Mouse (Mus musculus) thymus, adult 2 months (tissue): ENCODE measurements around the gene Wnk2. TPM values are rescaled to one million over a fixed set of nuclear protein-coding genes. Genes with fewer than 3 reads are reported as not detected.

Experiments
- DNase-seq: peaks from one replicate; pipeline ENCODE4 v3.0.0; 2021
- H3K27ac ChIP-seq: fragments of 200-500 bp; 2 replicates; pipeline ENCODE4 v1.5.1; 2012; ENCODE audit warnings: low read length, control low read depth; ENCODE audit not compliant: control insufficient read depth, insufficient read depth
- H3K27me3 ChIP-seq: fragments of 200-500 bp; 2 replicates; pipeline ENCODE4 v1.6.1; 2012; ENCODE audit warnings: mild to moderate bottlenecking, low read length, moderate library complexity, mixed read lengths; ENCODE audit not compliant: control insufficient read depth, insufficient read depth
- H3K36me3 ChIP-seq: fragments of 200-500 bp; 2 replicates; pipeline ENCODE4 v1.6.1; 2012; ENCODE audit warnings: mild to moderate bottlenecking, low read length, moderate library complexity; ENCODE audit not compliant: control insufficient read depth, insufficient read depth
- H3K4me1 ChIP-seq: fragments of 200-500 bp; replicated peaks from 2 replicates; pipeline ENCODE4 v1.6.1; 2012; ENCODE audit warnings: low read length; ENCODE audit not compliant: control insufficient read depth, insufficient read depth
- H3K4me3 ChIP-seq: fragments of 200-500 bp; 2 replicates; pipeline ENCODE4 v1.5.1; 2012; ENCODE audit warnings: mild to moderate bottlenecking, low read length, control low read depth, moderate library complexity; ENCODE audit not compliant: control insufficient read depth, insufficient read depth
- CTCF ChIP-seq: fragments of 200-500 bp; IDR thresholded peaks from 2 replicates; pipeline ENCODE4 v1.5.1; 2012; ENCODE audit warnings: mild to moderate bottlenecking, control low read depth, low read length, moderate library complexity, borderline replicate concordance; ENCODE audit not compliant: control insufficient read depth, poor library complexity, insufficient read depth; ENCODE audit errors: extremely low read depth
- POLR2A ChIP-seq: fragments of 200-500 bp; IDR thresholded peaks from 2 replicates; pipeline ENCODE4 v1.6.1; 2012; ENCODE audit warnings: mild to moderate bottlenecking, low read length, control low read depth, moderate library complexity; ENCODE audit not compliant: control insufficient read depth, poor library complexity, insufficient read depth; ENCODE audit errors: extremely low read depth
- WGBS: fragments of 180-500 bp; shearing (Covaris S2); methylation state at CpG from one replicate; pipeline ENCODE4 v1.1.7; 2018; 5-methylcytosine and 5-hydroxymethylcytosine counted together
- polyA plus RNA-seq: library from polyadenylated mRNA; depleted of rRNA; stranded (reverse); fragments of >200 nt; gene quantifications from 2 replicates; pipeline ENCODE4 v1.2.3, GENCODE M21; 2012

Gene Wnk2
- polyA plus RNA-seq, 1 experiment = 3.9 TPM

- WGBS = 98% methylated on average over 9 of the region's 9 CpGs
- DNase-seq = no peak
Observed at GRCm38 (mm10) chr13:49085211-49085610, 62.6 kb downstream of the Wnk2 start.

GRCm38 (mm10) chr13:49084781-49085180, 63.0 kb downstream of the Wnk2 start:
- no peaks in the 10 kb centered on the region for H3K27me3 ChIP-seq
- H3K4me3 ChIP-seq = no peak overlapping the region
- peaks cover 17% of the 10 kb centered on the region for H3K4me1 ChIP-seq
- no peak for DNase-seq
- H3K27ac ChIP-seq = no peak overlapping the region
- no peak for TF ChIP-seq POLR2A
- TF ChIP-seq CTCF = no peak
- no peaks in the 10 kb centered on the region for H3K36me3 ChIP-seq
- WGBS = 95% methylated on average over 4 of the region's 4 CpGs

More at GRCm38 (mm10) chr13:49085211-49085610, 62.6 kb downstream of the Wnk2 start:
- Histone ChIP-seq H3K36me3 (no peaks in the 10 kb centered on the region), H3K27ac (no peak overlapping the region), H3K4me1 (peaks cover 20% of the 10 kb centered on the region), H3K4me3 (no peak overlapping the region), H3K27me3 (no peaks in the 10 kb centered on the region)
- TF ChIP-seq POLR2A = no peak
- TF ChIP-seq CTCF = no peak

- no peaks in the 10 kb centered on the region for H3K27me3 ChIP-seq
- H3K36me3 ChIP-seq = no peaks in the 10 kb centered on the region
- H3K4me3 ChIP-seq = no peak overlapping the region
- no peak overlapping the region for H3K27ac ChIP-seq
- no peak for TF ChIP-seq CTCF
- no peak for TF ChIP-seq POLR2A
- no peak for DNase-seq
- WGBS = 96% methylated on average over 9 of the region's 9 CpGs
- H3K4me1 ChIP-seq = peaks cover 10% of the 10 kb centered on the region; the same call in 1 of the 2 replicates
Observed at GRCm38 (mm10) chr13:49083941-49084340, 63.9 kb downstream of the Wnk2 start.

- Histone ChIP-seq H3K4me1 (peaks cover 9% of the 10 kb centered on the region; the same call in 1 of the 2 replicates), H3K27me3 (no peaks in the 10 kb centered on the region), H3K4me3 (no peak overlapping the region), H3K27ac (no peak overlapping the region), H3K36me3 (no peaks in the 10 kb centered on the region)
- no peak for DNase-seq
- WGBS = 80% methylated on average over 14 of the region's 14 CpGs
- TF ChIP-seq CTCF (no peak), POLR2A (no peak)
Observed at GRCm38 (mm10) chr13:49082151-49082879, 65.5 kb downstream of the Wnk2 start.

- Histone ChIP-seq H3K36me3 (no peaks in the 10 kb centered on the region), H3K27ac (no peak overlapping the region), H3K27me3 (no peaks in the 10 kb centered on the region), H3K4me3 (no peak overlapping the region), H3K4me1 (peaks cover 18% of the 10 kb centered on the region)
- WGBS = 95% methylated on average over 11 of the region's 11 CpGs
- no peak for DNase-seq
- no peak for TF ChIP-seq CTCF
- no peak for TF ChIP-seq POLR2A
Observed at GRCm38 (mm10) chr13:49076196-49076595, 71.6 kb downstream of the Wnk2 start.

GRCm38 (mm10) chr13:49075377-49075776, 72.4 kb downstream of the Wnk2 start:
- TF ChIP-seq POLR2A = no peak
- TF ChIP-seq CTCF = no peak
- H3K36me3 ChIP-seq = no peaks in the 10 kb centered on the region
- no peak overlapping the region for H3K27ac ChIP-seq
- no peaks in the 10 kb centered on the region for H3K27me3 ChIP-seq
- H3K4me3 ChIP-seq = no peak overlapping the region
- DNase-seq = no peak
- peaks cover 15% of the 10 kb centered on the region for H3K4me1 ChIP-seq
- WGBS = 63% methylated on average over 3 of the region's 3 CpGs
